Mouse (Mus musculus): ENCODE measurements around the gene Sec11a. TPM values are rescaled to one million over a fixed set of nuclear protein-coding genes. Genes with fewer than 3 reads are reported as not detected.
"Not testable (repeated sequence)": the region's sequence is repeated elsewhere in the genome, so short reads cannot be mapped to it uniquely, and the experiment has no call there.

Gene Sec11a
- polyA plus RNA-seq, 1 experiment from 2014 or later: 188 TPM

DNA sequence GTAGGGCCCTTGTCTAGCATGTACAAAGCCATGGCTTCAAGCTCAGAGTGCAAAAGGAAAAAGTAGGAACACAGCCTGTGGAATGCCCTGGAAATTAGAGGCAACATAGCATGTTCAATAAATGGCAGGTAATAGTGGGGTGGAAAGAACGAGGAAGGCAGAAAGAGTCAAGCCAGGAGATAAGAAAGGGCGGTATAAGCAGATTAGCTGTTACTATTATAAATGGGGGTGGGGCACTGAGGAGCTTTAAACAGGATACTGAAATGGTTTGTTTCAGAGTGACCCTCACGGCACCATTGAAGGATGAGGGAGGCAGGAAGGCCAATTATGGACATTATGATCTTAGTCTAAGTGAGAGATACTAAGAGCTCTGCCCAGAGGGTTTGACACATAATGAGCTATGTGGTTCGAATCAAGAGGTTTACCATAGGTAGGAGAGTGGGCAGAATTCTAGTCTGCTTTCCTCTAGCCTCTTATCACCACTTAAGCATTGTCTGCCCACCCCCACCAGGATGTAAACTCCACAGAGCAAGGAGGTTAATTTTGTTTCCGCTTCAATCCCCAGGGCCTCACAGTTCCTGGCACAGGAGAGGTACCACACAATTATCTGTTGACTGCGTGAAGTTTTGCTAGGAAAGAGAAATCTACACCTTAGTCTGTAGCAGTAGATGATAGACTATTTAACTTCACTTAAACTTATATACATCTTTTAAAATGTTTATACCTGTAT lies 39.0 kb upstream of the Sec11a start:
- Histone ChIP-seq H3K9me3 (no peaks in the 10 kb centered on the region), H3K36me3 (replicated peaks) (no peaks in the 10 kb centered on the region), H3K4me3 (no peak overlapping the region), H3K27me3 (replicated peaks; ENCODE audit: low read depth, poor library complexity, severe bottlenecking) (no peaks in the 10 kb centered on the region), H3K4me1 (peaks cover 18% of the 10 kb centered on the region), H3K27ac (replicated peaks) (no peak overlapping the region)
- 60% methylated on average over 6 of the region's 6 CpGs for WGBS
- DNase-seq (ENCODE audit: low spot score): no peak

- H3K9me3 ChIP-seq: no peaks in the 10 kb centered on the region
- no peaks in the 10 kb centered on the region for H3K36me3 ChIP-seq (replicated peaks)
- H3K4me3 ChIP-seq: no peak overlapping the region
- WGBS: 90% methylated on average over 11 of the region's 11 CpGs
- H3K4me1 ChIP-seq: no peaks in the 10 kb centered on the region
- H3K27ac ChIP-seq (replicated peaks): no peak overlapping the region
- H3K27me3 ChIP-seq (replicated peaks; ENCODE audit: low read depth, poor library complexity, severe bottlenecking): no peaks in the 10 kb centered on the region
- no peak for DNase-seq (ENCODE audit: low spot score)
Measured at GRCm38 (mm10) chr7:80980566-80980965, 33.0 kb upstream of the Sec11a start.

GRCm38 (mm10) chr7:80973638-80974015 lies 26.0 kb upstream of the Sec11a start:
- DNase-seq (ENCODE audit: low spot score); H3K27me3 ChIP-seq (replicated peaks; ENCODE audit: low read depth, poor library complexity, severe bottlenecking); H3K9me3 ChIP-seq; H3K4me3 ChIP-seq; H3K36me3 ChIP-seq (replicated peaks); H3K27ac ChIP-seq (replicated peaks); H3K4me1 ChIP-seq: not testable (repeated sequence)
- 71% methylated on average over 3 of the region's 3 CpGs for WGBS

GRCm38 (mm10) chr7:80972920-80973637 lies 25.5 kb upstream of the Sec11a start:
- not testable (repeated sequence) for H3K36me3 ChIP-seq (replicated peaks); H3K4me3 ChIP-seq; DNase-seq (ENCODE audit: low spot score); H3K27ac ChIP-seq (replicated peaks); H3K27me3 ChIP-seq (replicated peaks; ENCODE audit: low read depth, poor library complexity, severe bottlenecking); H3K9me3 ChIP-seq; H3K4me1 ChIP-seq
- 85% methylated on average over 4 of the region's 4 CpGs for WGBS

GRCm38 (mm10) chr7:80972082-80972481 lies 24.5 kb upstream of the Sec11a start:
- Histone ChIP-seq H3K4me3 (no peak overlapping the region), H3K9me3 (no peaks in the 10 kb centered on the region), H3K36me3 (replicated peaks) (no peaks in the 10 kb centered on the region), H3K27me3 (replicated peaks; ENCODE audit: low read depth, poor library complexity, severe bottlenecking) (no peaks in the 10 kb centered on the region), H3K4me1 (no peaks in the 10 kb centered on the region), H3K27ac (replicated peaks) (no peak overlapping the region)
- no peak for DNase-seq (ENCODE audit: low spot score)
- 92% methylated on average over 5 of the region's 5 CpGs for WGBS

DNA sequence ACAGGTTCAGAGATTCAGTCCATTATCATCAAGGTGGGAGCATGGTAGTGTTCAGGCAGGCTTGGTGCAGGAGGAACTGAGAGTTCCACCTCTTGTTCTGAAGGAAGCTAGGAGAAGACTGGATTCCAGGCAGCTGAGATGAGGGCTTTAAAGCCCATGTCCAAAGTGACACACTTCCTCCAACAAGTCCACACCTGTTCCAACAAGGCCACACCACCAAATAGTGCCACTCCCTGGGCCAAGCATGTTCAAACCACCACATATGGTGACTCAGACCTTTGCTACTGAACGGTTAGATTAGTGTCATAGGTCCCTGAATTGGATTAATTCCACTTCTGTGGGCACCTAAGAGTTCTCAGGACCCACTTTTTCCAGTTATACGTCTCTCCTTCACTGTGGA lies 23.8 kb upstream of the Sec11a start:
- DNase-seq (ENCODE audit: low spot score): no peak
- H3K4me3 ChIP-seq: no peak overlapping the region
- 71% methylated on average over 2 of the region's 2 CpGs for WGBS
- no peak overlapping the region for H3K27ac ChIP-seq (replicated peaks)
- no peaks in the 10 kb centered on the region for H3K36me3 ChIP-seq (replicated peaks)
- H3K4me1 ChIP-seq: no peaks in the 10 kb centered on the region
- no peaks in the 10 kb centered on the region for H3K9me3 ChIP-seq
- no peaks in the 10 kb centered on the region for H3K27me3 ChIP-seq (replicated peaks; ENCODE audit: low read depth, poor library complexity, severe bottlenecking)

DNA sequence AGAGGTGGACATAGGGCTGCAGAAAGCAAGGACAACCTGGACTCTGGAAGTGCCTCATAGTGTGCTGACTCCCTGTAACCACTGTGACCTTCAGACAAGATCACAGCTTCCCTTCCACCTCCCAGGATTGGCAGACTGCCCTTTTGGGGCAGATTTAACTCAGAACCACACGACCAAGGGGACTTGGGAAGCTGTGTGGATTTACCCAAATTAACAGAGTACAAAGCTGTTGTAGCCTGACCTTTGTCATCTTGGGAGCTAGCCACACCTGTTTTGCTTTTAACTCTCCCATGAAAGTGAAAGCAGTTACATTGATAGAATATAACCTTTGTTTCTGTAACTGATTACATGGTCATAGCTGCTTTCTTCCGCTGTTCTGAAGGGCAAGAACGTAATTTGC lies 23.3 kb upstream of the Sec11a start:
- Histone ChIP-seq H3K4me3 (no peak overlapping the region), H3K4me1 (no peaks in the 10 kb centered on the region), H3K9me3 (no peaks in the 10 kb centered on the region), H3K27ac (replicated peaks) (no peak overlapping the region), H3K36me3 (replicated peaks) (no peaks in the 10 kb centered on the region), H3K27me3 (replicated peaks; ENCODE audit: low read depth, poor library complexity, severe bottlenecking) (no peaks in the 10 kb centered on the region)
- 64% methylated on average over 3 of the region's 3 CpGs for WGBS
- no peak for DNase-seq (ENCODE audit: low spot score)

GRCm38 (mm10) chr7:80962799-80963198 lies 15.2 kb upstream of the Sec11a start:
- H3K36me3 ChIP-seq (replicated peaks): no peaks in the 10 kb centered on the region
- H3K4me1 ChIP-seq: no peaks in the 10 kb centered on the region
- no peaks in the 10 kb centered on the region for H3K27me3 ChIP-seq (replicated peaks; ENCODE audit: low read depth, poor library complexity, severe bottlenecking)
- H3K4me3 ChIP-seq: no peak overlapping the region
- H3K9me3 ChIP-seq: no peaks in the 10 kb centered on the region
- 69% methylated on average over 6 of the region's 6 CpGs for WGBS
- H3K27ac ChIP-seq (replicated peaks): no peak overlapping the region
- DNase-seq (ENCODE audit: low spot score): no peak

DNA sequence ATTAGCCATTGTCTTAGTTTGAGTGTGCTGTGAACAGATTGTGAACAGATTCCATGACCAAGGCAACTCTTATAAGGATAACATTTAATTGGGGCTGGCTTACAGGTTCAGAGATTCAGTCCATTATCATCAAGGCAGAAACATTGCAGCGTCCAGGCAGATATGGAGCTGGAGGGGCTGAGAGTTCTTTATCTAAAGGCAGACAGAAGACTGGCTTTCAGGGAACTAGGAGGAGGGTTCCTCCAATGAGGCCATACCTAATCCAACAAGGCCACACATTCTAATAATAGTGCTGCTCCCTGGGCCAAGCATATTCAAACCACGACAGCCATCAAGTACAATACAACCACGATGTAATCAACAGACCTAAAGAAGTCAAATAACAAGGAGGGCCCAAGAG lies 11.4 kb upstream of the Sec11a start:
- H3K4me3 ChIP-seq: no peak overlapping the region
- H3K9me3 ChIP-seq: no peaks in the 10 kb centered on the region
- no peaks in the 10 kb centered on the region for H3K36me3 ChIP-seq (replicated peaks)
- H3K4me1 ChIP-seq: no peaks in the 10 kb centered on the region
- WGBS: 87% methylated on average over 3 of the region's 3 CpGs
- H3K27me3 ChIP-seq (replicated peaks; ENCODE audit: low read depth, poor library complexity, severe bottlenecking): no peaks in the 10 kb centered on the region
- no peak overlapping the region for H3K27ac ChIP-seq (replicated peaks)
- no peak for DNase-seq (ENCODE audit: low spot score)

DNA sequence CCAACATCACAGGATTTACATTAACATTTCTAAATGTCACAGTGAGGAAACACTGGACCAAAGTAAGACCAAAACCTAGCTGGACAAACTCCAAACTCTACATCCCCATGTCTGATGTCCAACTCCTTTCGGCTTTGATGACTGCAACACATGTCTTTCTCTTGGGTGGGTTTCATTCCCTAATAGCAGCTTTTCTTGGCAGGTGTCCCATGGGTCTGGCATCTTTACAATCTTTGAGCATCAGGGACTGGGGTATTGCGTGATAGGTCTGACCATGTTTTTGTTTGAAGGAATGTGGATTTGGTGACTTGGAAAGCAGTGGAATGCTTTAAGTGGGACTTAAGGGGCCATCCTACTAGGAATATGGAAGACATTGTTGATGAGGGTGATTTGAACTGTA lies 9.3 kb upstream of the Sec11a start:
- Histone ChIP-seq H3K36me3 (replicated peaks) (no peaks in the 10 kb centered on the region), H3K27ac (replicated peaks) (no peak overlapping the region), H3K4me3 (no peak overlapping the region), H3K27me3 (replicated peaks; ENCODE audit: low read depth, poor library complexity, severe bottlenecking) (no peaks in the 10 kb centered on the region), H3K4me1 (no peaks in the 10 kb centered on the region), H3K9me3 (no peaks in the 10 kb centered on the region)
- no peak for DNase-seq (ENCODE audit: low spot score)
- WGBS: 94% methylated on average over 2 of the region's 2 CpGs

DNA sequence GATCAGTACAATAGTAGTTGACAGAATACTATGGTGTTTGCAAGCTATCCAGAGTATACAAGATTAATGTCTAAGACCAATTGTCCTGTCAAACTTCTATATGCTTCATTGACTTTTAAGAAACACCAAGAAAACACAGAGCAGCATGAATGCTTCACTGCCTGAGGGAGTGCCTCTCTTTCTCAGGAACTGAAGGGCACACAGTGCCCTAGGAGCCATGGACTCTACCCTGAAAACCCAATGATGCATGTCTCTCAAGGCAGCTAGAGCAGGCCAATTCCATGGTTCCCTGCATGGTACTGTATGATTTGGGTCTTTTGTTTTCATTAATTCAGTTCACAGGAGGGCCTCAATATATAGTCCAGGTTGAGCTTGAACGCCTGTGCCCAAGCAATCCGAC lies 6.7 kb upstream of the Sec11a start:
- no peak for DNase-seq (ENCODE audit: low spot score)
- H3K9me3 ChIP-seq: no peaks in the 10 kb centered on the region
- no peaks in the 10 kb centered on the region for H3K27me3 ChIP-seq (replicated peaks; ENCODE audit: low read depth, poor library complexity, severe bottlenecking)
- H3K36me3 ChIP-seq (replicated peaks): no peaks in the 10 kb centered on the region
- WGBS: 86% methylated on average over 2 of the region's 2 CpGs
- H3K4me3 ChIP-seq: no peak overlapping the region
- no peak overlapping the region for H3K27ac ChIP-seq (replicated peaks)
- H3K4me1 ChIP-seq: no peaks in the 10 kb centered on the region

GRCm38 (mm10) chr7:80952140-80952539 lies 4.6 kb upstream of the Sec11a start:
- Histone ChIP-seq H3K4me3 (no peak overlapping the region), H3K27me3 (replicated peaks; ENCODE audit: low read depth, poor library complexity, severe bottlenecking) (no peaks in the 10 kb centered on the region), H3K4me1 (peaks cover 5% of the 10 kb centered on the region; the same call in 1 of the 2 replicates), H3K27ac (replicated peaks) (no peak overlapping the region), H3K36me3 (replicated peaks) (no peaks in the 10 kb centered on the region), H3K9me3 (no peaks in the 10 kb centered on the region)
- DNase-seq (ENCODE audit: low spot score): no peak
- WGBS: 70% methylated on average over 3 of the region's 3 CpGs

DNA sequence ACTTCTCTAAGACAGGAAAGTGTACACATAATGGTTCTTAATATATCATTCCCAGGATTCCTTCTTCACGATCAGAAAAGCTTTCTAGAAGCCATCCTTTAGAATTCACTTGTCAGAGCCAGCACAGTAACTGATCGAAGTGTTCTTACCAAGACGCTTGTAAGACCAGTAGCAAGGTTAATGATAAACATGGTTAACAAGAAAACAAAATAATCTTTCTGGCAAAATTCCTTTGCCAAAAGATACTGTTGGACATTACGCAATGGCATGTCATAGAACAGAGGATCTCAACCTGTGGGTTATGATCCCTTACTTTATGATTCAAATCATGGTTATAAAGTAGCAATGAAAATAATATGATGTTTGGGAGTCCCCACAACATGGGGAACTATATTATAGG lies 3.9 kb upstream of the Sec11a start:
- no peaks in the 10 kb centered on the region for H3K36me3 ChIP-seq (replicated peaks)
- H3K4me3 ChIP-seq: no peak overlapping the region
- H3K27ac ChIP-seq (replicated peaks): no peak overlapping the region
- no peak for DNase-seq (ENCODE audit: low spot score)
- peaks cover 8% of the 10 kb centered on the region for H3K4me1 ChIP-seq
- 90% methylated on average over 4 of the region's 4 CpGs for WGBS
- no peaks in the 10 kb centered on the region for H3K9me3 ChIP-seq
- H3K27me3 ChIP-seq (replicated peaks; ENCODE audit: low read depth, poor library complexity, severe bottlenecking): no peaks in the 10 kb centered on the region

Data from embryonic facial prominence, embryonic 10.5 days (tissue).